Mouse (Mus musculus) heart, postnatal 0 days (tissue): Measurements from ENCODE around the gene Slamf8. TPM values are rescaled to one million over a fixed set of nuclear protein-coding genes. Genes with fewer than 3 reads are reported as not detected.

ENCODE experiments used
- ATAC-seq: fragments of 200-750 bp; cut with Nextera tagmentation; 2 replicates; pipeline ENCODE4 v1.8.0; 2017; ENCODE audit warnings: low read depth, moderate number of reproducible peaks, moderate library complexity; ENCODE audit not compliant: insufficient read depth
- DNase-seq: peaks from one replicate; pipeline ENCODE4 v3.0.0-alpha.2; 2016; ENCODE audit warnings: low spot score
- H3K27ac ChIP-seq: fragments of 300-500 bp; sonication (generic); 2 replicates; pipeline ENCODE4 v1.5.1; 2014; ENCODE audit warnings: low read depth, mild to moderate bottlenecking
- H3K27me3 ChIP-seq: fragments of 300-500 bp; sonication (generic); 2 replicates; pipeline ENCODE4 v1.6.1; 2014; ENCODE audit warnings: low read length, mixed read lengths; ENCODE audit not compliant: control insufficient read depth, insufficient read depth
- H3K36me3 ChIP-seq: fragments of 300-500 bp; sonication (generic); replicated peaks from 2 replicates; pipeline ENCODE4 v1.6.1; 2014; ENCODE audit warnings: low read length, mixed read lengths; ENCODE audit not compliant: control insufficient read depth, insufficient read depth
- H3K4me1 ChIP-seq: fragments of 300-500 bp; sonication (generic); 2 replicates; pipeline ENCODE4 v1.6.1; 2014; ENCODE audit warnings: antibody characterized with exemption; ENCODE audit not compliant: control insufficient read depth, insufficient read depth
- H3K4me2 ChIP-seq: fragments of 300-500 bp; sonication (generic); 2 replicates; pipeline ENCODE4 v1.6.1; 2014; ENCODE audit warnings: low read depth, mild to moderate bottlenecking, low read length, moderate library complexity
- H3K4me3 ChIP-seq: fragments of 300-500 bp; sonication (generic); 2 replicates; pipeline ENCODE4 v1.5.1; 2014; ENCODE audit warnings: low read depth, low read length
- H3K9ac ChIP-seq: fragments of 300-500 bp; sonication (generic); replicated peaks from 2 replicates; pipeline ENCODE4 v1.6.1; 2014; ENCODE audit warnings: low read depth, low read length, mixed read lengths
- H3K9me3 ChIP-seq: fragments of 300-500 bp; sonication (generic); replicated peaks from 2 replicates; pipeline ENCODE4 v1.6.1; 2016; ENCODE audit warnings: low read length; ENCODE audit not compliant: control insufficient read depth
- CTCF ChIP-seq: IDR thresholded peaks from 2 replicates; pipeline ENCODE4 v1.5.1; 2016; ENCODE audit warnings: antibody characterized with exemption, control low read depth, low read depth
- EP300 ChIP-seq: IDR thresholded peaks from 2 replicates; pipeline ENCODE4 v1.6.1; 2016; ENCODE audit warnings: antibody characterized with exemption, low read depth
- WGBS: fragments of 180-500 bp; shearing (Covaris S2); extraction: QIAGEN DNeasy Blood & Tissue Kit; methylation state at CpG from one replicate; pipeline ENCODE4 v1.1.7; 2014; 5-methylcytosine and 5-hydroxymethylcytosine counted together
- polyA plus RNA-seq: library from polyadenylated mRNA; unstranded; fragments of >200 nt; fragmentation: Nextera tagmentation; extraction: Ambion mirVana; gene quantifications from 2 replicates; pipeline ENCODE4 v1.2.1, GENCODE M21; 2015
- total RNA-seq: library from RNA; depleted of rRNA; stranded (reverse); fragments of >200 nt; gene quantifications from 2 replicates; pipeline ENCODE4 v1.2.3, GENCODE M21; 2014; ENCODE audit warnings: low replicate concordance

Slamf8 gene
- total and polyA plus RNA-seq, 2 experiments from 2014 or later, result not detected

DNA sequence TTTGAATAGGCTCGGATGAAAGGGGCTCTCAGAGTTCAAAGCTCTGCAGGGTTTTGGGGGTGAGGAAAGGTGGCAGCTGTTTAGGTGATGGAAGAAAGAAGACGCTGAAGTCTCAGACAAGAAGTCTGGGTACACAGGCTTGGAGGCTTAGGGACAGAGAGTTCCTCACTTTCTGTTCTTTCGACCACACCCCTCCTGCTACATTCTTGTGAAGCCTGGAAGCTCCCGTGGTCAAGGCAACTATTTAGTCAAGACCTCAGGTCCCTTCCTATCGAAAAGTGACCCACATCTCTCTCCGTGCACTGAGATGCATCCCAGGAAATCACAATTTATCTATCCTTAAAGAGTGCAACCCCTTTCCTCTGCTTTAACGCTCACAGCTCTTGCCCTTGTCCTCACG is 40.7 kb downstream of the Slamf8 start:
- no peak overlapping the region for H3K9ac ChIP-seq
- ATAC-seq (no peak), DNase-seq (no peak)
- H3K4me3 ChIP-seq, result peak overlapping the region; percentile 34
- 0 out of 2 replicates have a peak, but pooled peaks cover 3% of the 10 kb centered on the region for H3K27me3 ChIP-seq
- 12% methylated on average over 8 of the region's 8 CpGs for WGBS
- H3K27ac ChIP-seq, result no peak overlapping the region
- no peak for TF ChIP-seq EP300
- TF ChIP-seq CTCF, result no peak
- H3K36me3 ChIP-seq, result no peaks in the 10 kb centered on the region
- no peaks in the 10 kb centered on the region for H3K9me3 ChIP-seq
- H3K4me2 ChIP-seq, result peak overlapping the region; percentile 63
- H3K4me1 ChIP-seq, result peaks cover 15% of the 10 kb centered on the region

DNA sequence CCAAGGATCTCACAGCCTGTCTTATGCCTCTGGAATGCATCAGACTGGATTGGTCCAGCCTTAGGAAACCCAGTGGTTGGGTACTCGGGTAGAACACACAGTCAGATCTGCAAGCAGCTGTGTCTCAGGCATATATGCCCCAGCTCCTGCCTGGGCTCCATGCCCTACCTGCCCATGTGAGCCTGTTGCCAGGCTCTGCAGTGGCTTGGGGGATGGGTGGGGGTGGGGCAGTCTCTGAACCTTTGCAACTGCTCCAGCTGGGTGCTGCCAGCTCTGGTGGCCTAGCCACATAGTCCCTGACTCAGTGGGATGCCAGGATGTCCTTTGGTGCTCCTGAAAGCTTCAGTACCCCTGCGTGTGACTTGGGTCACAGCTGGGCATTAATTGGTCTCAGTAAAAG is 41.1 kb downstream of the Slamf8 start:
- H3K4me3 ChIP-seq, result no peak overlapping the region
- no peaks in the 10 kb centered on the region for H3K36me3 ChIP-seq
- WGBS, result 27% methylated on average over 2 of the region's 2 CpGs
- no peak overlapping the region for H3K9ac ChIP-seq
- H3K4me1 ChIP-seq, result peaks cover 15% of the 10 kb centered on the region
- DNase-seq, result no peak
- TF ChIP-seq EP300 (no peak), CTCF (no peak)
- no peak for ATAC-seq
- no peak overlapping the region for H3K27ac ChIP-seq
- no peaks in the 10 kb centered on the region for H3K9me3 ChIP-seq
- H3K4me2 ChIP-seq, result no peak overlapping the region
- H3K27me3 ChIP-seq, result 0 out of 2 replicates have a peak, but pooled peaks cover 3% of the 10 kb centered on the region

DNA sequence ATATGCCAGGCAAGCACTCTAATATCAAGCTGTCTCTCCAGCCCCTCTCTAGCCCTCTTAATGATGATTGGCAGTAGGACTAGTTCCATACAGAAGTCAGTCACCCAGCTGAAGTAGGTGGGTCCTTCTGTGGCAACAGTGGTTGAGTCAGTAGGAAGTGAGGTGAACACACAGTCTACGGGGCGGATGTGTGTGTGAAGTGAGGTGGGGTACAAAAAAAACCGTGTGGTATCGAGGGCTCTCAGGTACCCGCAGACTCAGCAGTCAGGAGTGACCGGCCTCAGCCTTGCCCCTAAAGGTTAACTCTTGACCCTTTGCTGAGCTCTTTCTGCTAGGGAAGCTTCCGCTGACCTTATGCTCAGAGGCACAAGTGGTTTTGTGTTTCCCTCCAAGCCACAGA is 41.9 kb downstream of the Slamf8 start:
- 56% methylated on average over 7 of the region's 7 CpGs for WGBS
- DNase-seq, result no peak
- Histone ChIP-seq H3K4me3 (no peak overlapping the region), H3K27ac (no peak overlapping the region), H3K36me3 (no peaks in the 10 kb centered on the region), H3K4me2 (no peak overlapping the region), H3K9ac (no peak overlapping the region), H3K4me1 (peaks cover 15% of the 10 kb centered on the region), H3K9me3 (no peaks in the 10 kb centered on the region), H3K27me3 (0 out of 2 replicates have a peak, but pooled peaks cover 3% of the 10 kb centered on the region)
- no peak for ATAC-seq
- TF ChIP-seq EP300 (no peak), CTCF (no peak)

GRCm38 (mm10) chr1:172546062-172546461 is 44.3 kb downstream of the Slamf8 start:
- TF ChIP-seq EP300 (no peak), CTCF (no peak)
- ATAC-seq (no peak), DNase-seq (no peak)
- WGBS, result 55% methylated on average over 4 of the region's 4 CpGs
- H3K4me1 ChIP-seq, result peaks cover 12% of the 10 kb centered on the region
- H3K36me3 ChIP-seq, result no peaks in the 10 kb centered on the region
- no peaks in the 10 kb centered on the region for H3K9me3 ChIP-seq
- no peak overlapping the region for H3K9ac ChIP-seq
- no peak overlapping the region for H3K4me2 ChIP-seq
- no peak overlapping the region for H3K4me3 ChIP-seq
- 0 out of 2 replicates have a peak, but pooled peaks cover 7% of the 10 kb centered on the region for H3K27me3 ChIP-seq
- H3K27ac ChIP-seq, result no peak overlapping the region

- Histone ChIP-seq H3K9ac (no peak overlapping the region), H3K4me1 (no peaks in the 10 kb centered on the region), H3K36me3 (no peaks in the 10 kb centered on the region), H3K27me3 (0 out of 2 replicates have a peak, but pooled peaks cover 4% of the 10 kb centered on the region), H3K4me2 (no peak overlapping the region), H3K4me3 (no peak overlapping the region), H3K27ac (no peak overlapping the region), H3K9me3 (no peaks in the 10 kb centered on the region)
- 51% methylated on average over 11 of the region's 11 CpGs for WGBS
- no peak for TF ChIP-seq EP300
- TF ChIP-seq CTCF, result no peak
- ATAC-seq (no peak), DNase-seq (no peak)
These were observed 50.0 kb downstream of the Slamf8 start for GRCm38 (mm10) chr1:172540283-172540820.

DNA sequence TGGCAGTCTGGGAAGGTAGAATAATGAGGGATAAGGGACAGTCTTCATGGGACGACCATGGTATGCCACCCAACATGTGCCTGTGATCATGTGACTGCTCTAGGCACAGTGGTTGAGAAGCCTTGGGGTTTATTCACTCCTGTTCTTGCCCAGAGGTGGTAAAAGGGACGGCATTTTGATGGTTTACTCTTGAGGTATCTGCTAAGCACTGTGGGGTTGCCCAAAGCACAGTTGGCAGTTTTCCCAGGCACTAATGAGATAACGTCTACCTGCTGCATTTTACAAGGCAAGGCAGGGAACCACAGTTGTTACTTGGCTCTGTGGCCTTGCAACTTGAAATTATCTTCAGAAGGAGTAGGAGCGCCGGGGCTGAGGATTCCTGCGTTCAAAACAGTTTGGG is 50.5 kb downstream of the Slamf8 start:
- Histone ChIP-seq H3K4me2 (no peak overlapping the region), H3K4me3 (no peak overlapping the region), H3K9ac (no peak overlapping the region), H3K4me1 (no peaks in the 10 kb centered on the region), H3K27me3 (0 out of 2 replicates have a peak, but pooled peaks cover 4% of the 10 kb centered on the region), H3K36me3 (no peaks in the 10 kb centered on the region), H3K9me3 (no peaks in the 10 kb centered on the region), H3K27ac (no peak overlapping the region)
- WGBS, result 44% methylated on average over 6 of the region's 6 CpGs
- DNase-seq (no peak), ATAC-seq (no peak)
- TF ChIP-seq EP300 (no peak), CTCF (no peak)
